Mouse (Mus musculus): ENCODE data around the gene Nr2f1.

GRCm38 (mm10) chr13:78197819-78198390 lies 1.7 kb downstream of the Nr2f1 start:
- TF ChIP-seq MYOG (IDR thresholded peaks at IDR 0.05; ENCODE audit: control insufficient read depth, extremely low read depth, insufficient read length) (no peak), MYOD1 (IDR thresholded peaks at IDR 0.05; ENCODE audit: control insufficient read depth, insufficient read length, low read depth) (no peak), CTCF (IDR thresholded peaks at IDR 0.05; ENCODE audit: control insufficient read depth, insufficient read depth, insufficient read length) (no peak), CEBPB (IDR thresholded peaks at IDR 0.05; ENCODE audit: low read depth) (no peak), MAX (IDR thresholded peaks at IDR 0.05) (peak; percentile 34), USF1 (IDR thresholded peaks at IDR 0.05; ENCODE audit: low read depth) (no peak)
